Mouse (Mus musculus) v-Abl transformed pro-B cells (cell line): ENCODE measurements at regions not wholly inside any gene's neighbourhood (a gene's known extent, or its start where the extent isn't known, plus 50 kb on each side); places are given as distances from the start of the nearest gene placed in this dataset.

ENCODE experiments used
- in situ Hi-C, 2 experiments: fragments of 400-800 bp; cut with MboI; formaldehyde crosslinking; loops; one replicate each; pipeline ENCODE4 v1.15.1; 2025; ENCODE audit not compliant: unreplicated experiment in 2 of 2

- in situ Hi-C loops = no loop called here
Measured at GRCm38 (mm10) chr14:64511300-64511699, 407.2 kb downstream of the Prss52 start.

- in situ Hi-C loops = no loop called here
Measured at GRCm38 (mm10) chr14:64512726-64513125, 408.6 kb downstream of the Prss52 start.

- in situ Hi-C loops = no loop called here
Measured at GRCm38 (mm10) chr14:64517584-64518195, 413.6 kb downstream of the Prss52 start.

GRCm38 (mm10) chr14:64524641-64525040 lies 420.6 kb downstream of the Prss52 start:
- in situ Hi-C loops = no loop called here

- in situ Hi-C loops = no loop called here
Measured at GRCm38 (mm10) chr14:64525302-64526078, 421.4 kb downstream of the Prss52 start.

GRCm38 (mm10) chr14:64530541-64530940 lies 426.5 kb downstream of the Prss52 start:
- in situ Hi-C loops = no loop called here

GRCm38 (mm10) chr14:64531221-64531949 lies 427.3 kb downstream of the Prss52 start:
- in situ Hi-C loops = no loop called here

GRCm38 (mm10) chr14:64532351-64532750 lies 428.3 kb downstream of the Prss52 start:
- in situ Hi-C loops = no loop called here

- in situ Hi-C loops = no loop called here
Measured at GRCm38 (mm10) chr14:64533591-64534151, 429.6 kb downstream of the Prss52 start.

- in situ Hi-C loops = no loop called here
Measured at GRCm38 (mm10) chr14:64534194-64534593, 430.1 kb downstream of the Prss52 start.

GRCm38 (mm10) chr14:64539436-64539835 lies 435.4 kb downstream of the Prss52 start:
- in situ Hi-C loops = loop anchor here in 1 of 2 experiments (5.0 kb wide), 1 partner anchor 337 kb away; no protein-coding TSS in a partner anchor

GRCm38 (mm10) chr14:64545056-64545455 lies 441.0 kb downstream of the Prss52 start:
- in situ Hi-C loops = no loop called here

- in situ Hi-C loops = no loop called here
Measured at GRCm38 (mm10) chr14:64546787-64547186, 442.7 kb downstream of the Prss52 start.

GRCm38 (mm10) chr14:64552951-64553350 lies 448.9 kb downstream of the Prss52 start:
- in situ Hi-C loops = no loop called here

GRCm38 (mm10) chr14:64556042-64556441 lies 452.0 kb downstream of the Prss52 start:
- in situ Hi-C loops = no loop called here

GRCm38 (mm10) chr14:64557453-64557852 lies 453.4 kb downstream of the Prss52 start:
- in situ Hi-C loops = no loop called here

- in situ Hi-C loops = no loop called here
Measured at GRCm38 (mm10) chr14:64568689-64569088, 464.6 kb downstream of the Prss52 start.

GRCm38 (mm10) chr14:64570951-64571350 lies 466.9 kb downstream of the Prss52 start:
- in situ Hi-C loops = no loop called here

- in situ Hi-C loops = no loop called here
Measured at GRCm38 (mm10) chr14:64572756-64573155, 468.7 kb downstream of the Prss52 start.

- in situ Hi-C loops = no loop called here
Measured at GRCm38 (mm10) chr14:64573773-64574172, 469.7 kb downstream of the Prss52 start.

- in situ Hi-C loops = no loop called here
Measured at GRCm38 (mm10) chr14:64574277-64574676, 470.2 kb downstream of the Prss52 start.
